Mouse (Mus musculus) midbrain, postnatal 0 days (tissue): Measurements from ENCODE around the gene Ptprm. TPM values are rescaled to one million over a fixed set of nuclear protein-coding genes. Genes with fewer than 3 reads are reported as not detected.
"Not testable (repeated sequence)": the region's sequence is repeated elsewhere in the genome, so short reads cannot be mapped to it uniquely, and the experiment has no call there.

Experiments used
- ATAC-seq: fragments of 200-750 bp; cut with Nextera tagmentation; 2 replicates; pipeline ENCODE4 v1.8.0; 2017; ENCODE audit warnings: moderate number of reproducible peaks, mild to moderate bottlenecking, moderate TSS enrichment, moderate library complexity; ENCODE audit not compliant: low FRiP score
- DNase-seq: peaks from one replicate; pipeline ENCODE4 v3.0.0-alpha.2; 2015; ENCODE audit warnings: low spot score
- H3K27ac ChIP-seq: fragments of 300-500 bp; sonication (generic); 2 replicates; pipeline ENCODE4 v1.5.1; 2014; ENCODE audit warnings: low read depth, mild to moderate bottlenecking, low read length, mixed read lengths
- H3K27me3 ChIP-seq: fragments of 300-500 bp; sonication (generic); 2 replicates; pipeline ENCODE4 v1.6.1; 2014; ENCODE audit warnings: low read length, control low read depth, mixed read lengths; ENCODE audit not compliant: insufficient read depth
- H3K36me3 ChIP-seq: fragments of 300-500 bp; sonication (generic); 2 replicates; pipeline ENCODE4 v1.6.1; 2014; ENCODE audit warnings: low read length, control low read depth, mixed read lengths; ENCODE audit not compliant: insufficient read depth
- H3K4me1 ChIP-seq: fragments of 300-500 bp; sonication (generic); 2 replicates; pipeline ENCODE4 v1.6.1; 2014; ENCODE audit warnings: mild to moderate bottlenecking, control low read depth, antibody characterized with exemption, low read length, mixed read lengths; ENCODE audit not compliant: insufficient read depth
- H3K4me2 ChIP-seq: fragments of 300-500 bp; sonication (generic); 2 replicates; pipeline ENCODE4 v1.6.1; 2014; ENCODE audit warnings: low read depth, mild to moderate bottlenecking, low read length, mixed read lengths; ENCODE audit not compliant: poor library complexity, severe bottlenecking
- H3K4me3 ChIP-seq: fragments of 300-500 bp; sonication (generic); 2 replicates; pipeline ENCODE4 v1.5.1; 2014; ENCODE audit warnings: low read depth, mild to moderate bottlenecking, low read length, moderate library complexity
- H3K9ac ChIP-seq: fragments of 300-500 bp; sonication (generic); replicated peaks from 2 replicates; pipeline ENCODE4 v1.6.1; 2014; ENCODE audit warnings: mild to moderate bottlenecking, low read length, moderate library complexity, mixed read lengths; ENCODE audit not compliant: poor library complexity, severe bottlenecking
- H3K9me3 ChIP-seq: fragments of 300-500 bp; sonication (generic); 2 replicates; pipeline ENCODE4 v1.6.1; 2016; ENCODE audit warnings: low read length, control low read depth
- CTCF ChIP-seq: IDR thresholded peaks from 2 replicates; pipeline ENCODE4 v1.5.1; 2016; ENCODE audit warnings: antibody characterized with exemption, mild to moderate bottlenecking
- WGBS: fragments of 180-500 bp; shearing (Covaris S2); extraction: QIAGEN DNeasy Blood & Tissue Kit; methylation state at CpG from one replicate; pipeline ENCODE4 v1.1.7; 2014; 5-methylcytosine and 5-hydroxymethylcytosine counted together
- polyA plus RNA-seq: library from polyadenylated mRNA; unstranded; fragments of >200 nt; fragmentation: Nextera tagmentation; extraction: Ambion mirVana; gene quantifications from 2 replicates; pipeline ENCODE4 v1.2.1, GENCODE M21; 2015
- total RNA-seq: library from RNA; depleted of rRNA; stranded (reverse); fragments of >200 nt; gene quantifications from 2 replicates; pipeline ENCODE4 v1.2.3, GENCODE M21; 2014

The Ptprm gene
- total and polyA plus RNA-seq, 2 experiments from 2014 or later, result 18.3 to 43.5 TPM

DNA sequence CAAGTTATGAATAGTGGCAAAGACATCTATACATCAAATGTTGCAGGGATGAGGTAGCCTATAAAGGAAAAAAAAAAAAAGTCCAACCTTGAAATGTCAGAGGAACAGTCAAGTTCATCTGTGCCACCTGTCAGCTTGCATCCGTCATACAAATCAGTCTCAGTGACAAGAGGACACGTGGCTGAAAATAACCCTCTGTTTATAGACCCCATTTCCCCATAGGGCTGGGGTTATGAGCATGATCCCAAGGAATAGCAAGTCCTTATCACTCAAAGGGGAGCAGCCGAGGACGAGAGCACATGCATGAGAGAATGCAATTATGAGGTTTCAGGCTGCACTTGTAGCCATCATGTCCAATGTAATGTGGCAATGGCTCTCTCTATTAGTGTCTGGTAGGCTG is 482.9 kb downstream of the Ptprm start:
- no peaks in the 10 kb centered on the region for H3K36me3 ChIP-seq
- no peak overlapping the region for H3K4me3 ChIP-seq
- DNase-seq (no peak), ATAC-seq (no peak)
- H3K27ac ChIP-seq, result no peak overlapping the region
- H3K9me3 ChIP-seq, result no peaks in the 10 kb centered on the region
- H3K4me2 ChIP-seq, result no peak overlapping the region
- 90% methylated on average over 4 of the region's 4 CpGs for WGBS
- H3K4me1 ChIP-seq, result no peaks in the 10 kb centered on the region
- no peaks in the 10 kb centered on the region for H3K27me3 ChIP-seq
- no peak for TF ChIP-seq CTCF
- H3K9ac ChIP-seq, result no peak overlapping the region

- H3K4me1 ChIP-seq, result no peaks in the 10 kb centered on the region
- H3K27ac ChIP-seq, result no peak overlapping the region
- no peaks in the 10 kb centered on the region for H3K9me3 ChIP-seq
- peak; percentile 67 for DNase-seq
- no peaks in the 10 kb centered on the region for H3K36me3 ChIP-seq
- TF ChIP-seq CTCF, result no peak
- H3K4me3 ChIP-seq, result no peak overlapping the region
- WGBS, result 59% methylated on average over 13 of the region's 13 CpGs
- peak overlapping the region; percentile 26; the same call in 1 of the 2 replicates for H3K4me2 ChIP-seq
- no peaks in the 10 kb centered on the region for H3K27me3 ChIP-seq
- H3K9ac ChIP-seq, result no peak overlapping the region
- 0 out of 2 replicates have a peak, but pooled peaks have one; percentile 31 for ATAC-seq
These were observed 484.7 kb downstream of the Ptprm start for GRCm38 (mm10) chr17:66869581-66870002.

DNA sequence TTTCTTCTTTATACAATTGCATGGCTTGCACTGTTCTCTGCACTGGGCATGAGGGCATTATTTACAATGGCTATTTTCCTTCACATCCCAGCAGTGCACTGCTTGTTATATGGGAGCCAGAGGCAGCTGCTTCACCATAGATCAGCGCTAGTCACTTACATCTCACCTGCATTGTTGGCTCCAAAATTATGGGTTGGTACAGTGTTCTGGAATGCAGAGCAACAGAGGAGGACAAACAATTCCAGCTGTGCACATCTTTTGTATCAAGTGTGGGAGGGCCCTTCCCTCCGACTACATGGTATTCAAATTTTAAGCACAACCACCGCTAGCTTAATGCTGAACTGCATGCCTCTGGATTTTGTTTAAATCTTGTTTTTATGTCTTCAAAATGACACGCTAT is 489.8 kb downstream of the Ptprm start:
- H3K9ac ChIP-seq, result no peak overlapping the region
- no peaks in the 10 kb centered on the region for H3K4me1 ChIP-seq
- WGBS, result 48% methylated on average over 4 of the region's 4 CpGs
- TF ChIP-seq CTCF, result no peak
- H3K4me2 ChIP-seq, result no peak overlapping the region
- H3K27me3 ChIP-seq, result no peaks in the 10 kb centered on the region
- H3K4me3 ChIP-seq, result no peak overlapping the region
- DNase-seq (no peak), ATAC-seq (no peak)
- H3K27ac ChIP-seq, result no peak overlapping the region
- no peaks in the 10 kb centered on the region for H3K9me3 ChIP-seq
- H3K36me3 ChIP-seq, result no peaks in the 10 kb centered on the region

- no peak overlapping the region for H3K4me2 ChIP-seq
- H3K27ac ChIP-seq, result no peak overlapping the region
- TF ChIP-seq CTCF, result no peak
- H3K4me1 ChIP-seq, result no peaks in the 10 kb centered on the region
- no peak overlapping the region for H3K4me3 ChIP-seq
- no peaks in the 10 kb centered on the region for H3K27me3 ChIP-seq
- DNase-seq (no peak), ATAC-seq (no peak)
- no peak overlapping the region for H3K9ac ChIP-seq
- no peaks in the 10 kb centered on the region for H3K9me3 ChIP-seq
- WGBS, result 30% methylated on average over 2 of the region's 2 CpGs
- H3K36me3 ChIP-seq, result no peaks in the 10 kb centered on the region
These were observed 492.7 kb downstream of the Ptprm start for GRCm38 (mm10) chr17:66861557-66861956.

GRCm38 (mm10) chr17:66858757-66859156 is 495.5 kb downstream of the Ptprm start:
- Histone ChIP-seq H3K4me3 (no peak overlapping the region), H3K9ac (no peak overlapping the region), H3K9me3 (no peaks in the 10 kb centered on the region), H3K36me3 (no peaks in the 10 kb centered on the region), H3K27me3 (no peaks in the 10 kb centered on the region), H3K27ac (no peak overlapping the region), H3K4me2 (no peak overlapping the region), H3K4me1 (no peaks in the 10 kb centered on the region)
- TF ChIP-seq CTCF, result no peak; the same call in 1 of the 2 replicates
- ATAC-seq, result no peak
- DNase-seq, result no peak

DNA sequence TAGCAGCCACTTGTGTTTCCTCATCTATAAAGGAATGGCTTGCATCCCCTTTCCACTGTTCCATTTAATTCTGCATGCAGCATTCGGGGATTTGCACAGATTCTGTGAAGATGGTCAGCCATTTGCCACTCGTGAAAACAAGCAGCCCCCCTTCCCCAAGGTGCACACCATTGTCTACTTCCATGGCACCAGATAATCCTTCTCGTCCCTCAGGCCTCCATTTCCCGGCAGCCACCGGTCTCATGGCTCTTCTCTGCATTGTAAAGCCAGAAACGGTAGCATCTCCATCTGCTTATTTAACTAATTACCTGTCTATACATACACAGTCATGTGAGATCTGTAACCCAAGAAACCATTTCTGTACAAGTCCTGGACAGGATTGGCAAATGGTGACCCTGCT is 501.8 kb downstream of the Ptprm start:
- no peaks in the 10 kb centered on the region for H3K36me3 ChIP-seq
- ATAC-seq (no peak), DNase-seq (no peak)
- H3K9me3 ChIP-seq, result no peaks in the 10 kb centered on the region
- no peak overlapping the region for H3K9ac ChIP-seq
- WGBS, result 59% methylated on average over 6 of the region's 6 CpGs
- no peak for TF ChIP-seq CTCF
- H3K27me3 ChIP-seq, result no peaks in the 10 kb centered on the region
- H3K27ac ChIP-seq, result no peak overlapping the region
- H3K4me1 ChIP-seq, result no peaks in the 10 kb centered on the region
- H3K4me3 ChIP-seq, result no peak overlapping the region
- H3K4me2 ChIP-seq, result no peak overlapping the region

GRCm38 (mm10) chr17:66847011-66847410 is 507.2 kb downstream of the Ptprm start:
- not testable (repeated sequence) for H3K27me3 ChIP-seq, H3K4me1 ChIP-seq
- 90% methylated on average over 4 of the region's 4 CpGs for WGBS

More at GRCm38 (mm10) chr17:66847011-66847410, 507.2 kb downstream of the Ptprm start:
- ATAC-seq, H3K9ac ChIP-seq, H3K4me3 ChIP-seq, DNase-seq, H3K36me3 ChIP-seq, H3K27ac ChIP-seq, H3K9me3 ChIP-seq, H3K4me2 ChIP-seq: not testable (repeated sequence)
